Mouse (Mus musculus): Measurements from ENCODE around the gene Tmem208. TPM values are rescaled to one million over a fixed set of nuclear protein-coding genes. Genes with fewer than 3 reads are reported as not detected.
A peak's percentile ranks its signal among the peaks of the same experiment; 100 is the strongest.

Gene Tmem208
- polyA plus RNA-seq, 1 experiment from 2014 or later: 141 TPM

- Histone ChIP-seq H3K27me3 (replicated peaks; ENCODE audit: insufficient read depth, low read length) (0 out of 2 replicates have a peak, but pooled peaks cover 2% of the 10 kb centered on the region), H3K36me3 (ENCODE audit: insufficient read depth, low read length) (0 out of 2 replicates have a peak, but pooled peaks cover 5% of the 10 kb centered on the region), H3K9me3 (ENCODE audit: low read length) (no peaks in the 10 kb centered on the region), H3K4me1 (ENCODE audit: insufficient read depth, low read depth, low read length) (peaks cover 13% of the 10 kb centered on the region), H3K27ac (ENCODE audit: low read length) (peak overlapping the region; percentile 57), H3K9ac (replicated peaks; ENCODE audit: low read depth) (no peak overlapping the region), H3K4me2 (replicated peaks; ENCODE audit: low read depth, low read length) (peak overlapping the region; percentile 51), H3K4me3 (ENCODE audit: low read depth, low read length) (peak overlapping the region; percentile 29)
- DNase-seq (ENCODE audit: low spot score): no peak
- WGBS: 49% methylated on average over 11 of the region's 11 CpGs
- no peak for ATAC-seq
- TF ChIP-seq EP300 (IDR thresholded peaks at IDR 0.05) (no peak), CTCF (IDR thresholded peaks at IDR 0.05) (no peak)
These were observed 30.9 kb upstream of the Tmem208 start for GRCm38 (mm10) chr8:105295256-105295655.

GRCm38 (mm10) chr8:105295895-105296573 lies 30.1 kb upstream of the Tmem208 start, which contains the start of gene Exoc3l:
Gene Exoc3l, minus strand, starts transcription at chr8:105296101.
- Histone ChIP-seq H3K4me2 (replicated peaks; ENCODE audit: low read depth, low read length) (peak within 1 kb of the TSS; percentile 81), H3K27me3 (replicated peaks; ENCODE audit: insufficient read depth, low read length) (no peaks in the 10 kb centered on the region), H3K27ac (ENCODE audit: low read length) (peak within 1 kb of the TSS; percentile 74), H3K9ac (replicated peaks; ENCODE audit: low read depth) (no peak within 1 kb of the TSS), H3K36me3 (ENCODE audit: insufficient read depth, low read length) (peaks cover 9% of the 10 kb centered on the region; the same call in 1 of the 2 replicates), H3K4me3 (ENCODE audit: low read depth, low read length) (peak within 1 kb of the TSS; percentile 93), H3K4me1 (ENCODE audit: insufficient read depth, low read depth, low read length) (peaks cover 9% of the 10 kb centered on the region; the same call in 1 of the 2 replicates), H3K9me3 (ENCODE audit: low read length) (no peaks in the 10 kb centered on the region)
- 33% methylated on average over 11 of the region's 11 CpGs for WGBS
- DNase-seq (ENCODE audit: low spot score) (peak; percentile 47), ATAC-seq (peak; percentile 17; the same call in 1 of the 2 replicates)
- no peak for TF ChIP-seq CTCF (IDR thresholded peaks at IDR 0.05)
- peak; percentile 70 for TF ChIP-seq EP300 (IDR thresholded peaks at IDR 0.05)

GRCm38 (mm10) chr8:105297511-105298192 lies 28.5 kb upstream of the Tmem208 start, which contains the start of gene E2f4:
Gene E2f4, plus strand, starts transcription at chr8:105297663.
- ATAC-seq (peak; percentile 93), DNase-seq (ENCODE audit: low spot score) (peak; percentile 96)
- WGBS: under 1% methylated on average over 55 of the region's 58 CpGs
- H3K27ac ChIP-seq (ENCODE audit: low read length): peak within 1 kb of the TSS; percentile 85
- H3K36me3 ChIP-seq (ENCODE audit: insufficient read depth, low read length): peaks cover 17% of the 10 kb centered on the region
- TF ChIP-seq EP300 (IDR thresholded peaks at IDR 0.05): peak; percentile 25; the same call in 1 of the 2 replicates
- TF ChIP-seq CTCF (IDR thresholded peaks at IDR 0.05): 0 out of 2 replicates have a peak, but pooled peaks have one; percentile 1
- no peaks in the 10 kb centered on the region for H3K9me3 ChIP-seq (ENCODE audit: low read length)
- H3K27me3 ChIP-seq (replicated peaks; ENCODE audit: insufficient read depth, low read length): no peaks in the 10 kb centered on the region
- H3K9ac ChIP-seq (replicated peaks; ENCODE audit: low read depth): peak within 1 kb of the TSS; percentile 92
- peak within 1 kb of the TSS; percentile 81 for H3K4me2 ChIP-seq (replicated peaks; ENCODE audit: low read depth, low read length)
- peak within 1 kb of the TSS; percentile 93 for H3K4me3 ChIP-seq (ENCODE audit: low read depth, low read length)
- H3K4me1 ChIP-seq (ENCODE audit: insufficient read depth, low read depth, low read length): peaks cover 9% of the 10 kb centered on the region; the same call in 1 of the 2 replicates

- peak overlapping the region; percentile 85; the same call in 1 of the 2 replicates for H3K27ac ChIP-seq (ENCODE audit: low read length)
- no peak for DNase-seq (ENCODE audit: low spot score)
- ATAC-seq: no peak
- H3K4me2 ChIP-seq (replicated peaks; ENCODE audit: low read depth, low read length): peak overlapping the region; percentile 81
- peaks cover 9% of the 10 kb centered on the region; the same call in 1 of the 2 replicates for H3K4me1 ChIP-seq (ENCODE audit: insufficient read depth, low read depth, low read length)
- 44% methylated on average over 18 of the region's 18 CpGs for WGBS
- H3K9me3 ChIP-seq (ENCODE audit: low read length): no peaks in the 10 kb centered on the region
- H3K9ac ChIP-seq (replicated peaks; ENCODE audit: low read depth): peak overlapping the region; percentile 92
- H3K27me3 ChIP-seq (replicated peaks; ENCODE audit: insufficient read depth, low read length): no peaks in the 10 kb centered on the region
- peak overlapping the region; percentile 93 for H3K4me3 ChIP-seq (ENCODE audit: low read depth, low read length)
- peaks cover 19% of the 10 kb centered on the region for H3K36me3 ChIP-seq (ENCODE audit: insufficient read depth, low read length)
- TF ChIP-seq CTCF (IDR thresholded peaks at IDR 0.05) (no peak), EP300 (IDR thresholded peaks at IDR 0.05) (no peak)
These were observed 27.6 kb upstream of the Tmem208 start for GRCm38 (mm10) chr8:105298351-105299252.

- Histone ChIP-seq H3K36me3 (ENCODE audit: insufficient read depth, low read length) (peaks cover 19% of the 10 kb centered on the region), H3K4me1 (ENCODE audit: insufficient read depth, low read depth, low read length) (peaks cover 19% of the 10 kb centered on the region; the same call in 1 of the 2 replicates), H3K27ac (ENCODE audit: low read length) (no peak overlapping the region), H3K4me3 (ENCODE audit: low read depth, low read length) (no peak overlapping the region), H3K4me2 (replicated peaks; ENCODE audit: low read depth, low read length) (no peak overlapping the region), H3K9ac (replicated peaks; ENCODE audit: low read depth) (no peak overlapping the region), H3K9me3 (ENCODE audit: low read length) (no peaks in the 10 kb centered on the region), H3K27me3 (replicated peaks; ENCODE audit: insufficient read depth, low read length) (no peaks in the 10 kb centered on the region)
- TF ChIP-seq EP300 (IDR thresholded peaks at IDR 0.05): no peak
- no peak for TF ChIP-seq CTCF (IDR thresholded peaks at IDR 0.05)
- ATAC-seq (no peak), DNase-seq (ENCODE audit: low spot score) (no peak)
- 81% methylated on average over 8 of the region's 8 CpGs for WGBS
These were observed 26.2 kb upstream of the Tmem208 start for GRCm38 (mm10) chr8:105299962-105300361.
